Mouse (Mus musculus) stomach, postnatal 0 days (tissue): ENCODE data around the gene F13a1. TPM values are rescaled to one million over a fixed set of nuclear protein-coding genes. Genes with fewer than 3 reads are reported as not detected.

Experiments
- ATAC-seq: fragments of 200-750 bp; cut with Nextera tagmentation; 2 replicates; pipeline ENCODE4 v1.8.0; 2017; ENCODE audit not compliant: low FRiP score, low TSS enrichment
- DNase-seq: peaks from one replicate; pipeline ENCODE4 v3.0.0-alpha.2; 2016; ENCODE audit warnings: low spot score
- H3K27ac ChIP-seq: fragments of 300-500 bp; sonication (generic); replicated peaks from 2 replicates; pipeline ENCODE4 v1.5.1; 2014; ENCODE audit warnings: mild to moderate bottlenecking, control low read depth
- H3K27me3 ChIP-seq: fragments of 300-500 bp; sonication (generic); 2 replicates; pipeline ENCODE4 v1.6.1; 2014; ENCODE audit warnings: low read length; ENCODE audit not compliant: control insufficient read depth, insufficient read depth
- H3K36me3 ChIP-seq: fragments of 300-500 bp; sonication (generic); 2 replicates; pipeline ENCODE4 v1.6.1; 2014; ENCODE audit warnings: low read length, mixed read lengths; ENCODE audit not compliant: control insufficient read depth, insufficient read depth
- H3K4me1 ChIP-seq: fragments of 300-500 bp; sonication (generic); replicated peaks from 2 replicates; pipeline ENCODE4 v1.6.1; 2014; ENCODE audit warnings: antibody characterized with exemption; ENCODE audit not compliant: control insufficient read depth, insufficient read depth
- H3K4me2 ChIP-seq: fragments of 300-500 bp; sonication (generic); replicated peaks from 2 replicates; pipeline ENCODE4 v1.6.1; 2014; ENCODE audit warnings: low read depth, mild to moderate bottlenecking, control low read depth, moderate library complexity
- H3K4me3 ChIP-seq: fragments of 300-500 bp; sonication (generic); 2 replicates; pipeline ENCODE4 v1.5.1; 2014; ENCODE audit warnings: low read depth, low read length, control low read depth
- H3K9ac ChIP-seq: fragments of 300-500 bp; sonication (generic); 2 replicates; pipeline ENCODE4 v1.6.1; 2014; ENCODE audit warnings: mild to moderate bottlenecking, low read length, control low read depth, mixed read lengths
- H3K9me3 ChIP-seq: fragments of 300-500 bp; sonication (generic); 2 replicates; pipeline ENCODE4 v1.6.1; 2016; ENCODE audit warnings: low read length; ENCODE audit not compliant: control insufficient read depth
- CTCF ChIP-seq: IDR thresholded peaks from 2 replicates; pipeline ENCODE4 v1.5.1; 2016; ENCODE audit warnings: antibody characterized with exemption, low read depth, mild to moderate bottlenecking, moderate library complexity
- EP300 ChIP-seq: optimal IDR thresholded peaks from 2 replicates; pipeline ENCODE3; 2016; ENCODE audit warnings: antibody characterized with exemption
- WGBS: fragments of 180-500 bp; shearing (Covaris S2); extraction: QIAGEN DNeasy Blood & Tissue Kit; methylation state at CpG from one replicate; pipeline ENCODE4 v1.1.7; 2014; 5-methylcytosine and 5-hydroxymethylcytosine counted together
- polyA plus RNA-seq: library from polyadenylated mRNA; unstranded; fragments of >200 nt; fragmentation: Nextera tagmentation; extraction: Ambion mirVana; gene quantifications from 2 replicates; pipeline ENCODE4 v1.2.1, GENCODE M21; 2015

F13a1 gene
- polyA plus RNA-seq, 1 experiment from 2014 or later: 11.1 TPM

GRCm38 (mm10) chr13:36988392-36988791 lies 61.7 kb downstream of the F13a1 start:
- H3K9me3 ChIP-seq: no peaks in the 10 kb centered on the region
- WGBS: 68% methylated on average over 4 of the region's 4 CpGs
- no peak for ATAC-seq

GRCm38 (mm10) chr13:36973016-36973415 lies 77.0 kb downstream of the F13a1 start:
- ATAC-seq (no peak), DNase-seq (no peak)
- Histone ChIP-seq H3K9ac (no peak overlapping the region), H3K4me1 (no peaks in the 10 kb centered on the region), H3K4me2 (no peak overlapping the region), H3K27ac (no peak overlapping the region), H3K36me3 (no peaks in the 10 kb centered on the region), H3K9me3 (no peaks in the 10 kb centered on the region), H3K4me3 (no peak overlapping the region), H3K27me3 (no peaks in the 10 kb centered on the region)
- WGBS: 83% methylated on average over 2 of the region's 2 CpGs
- no peak for TF ChIP-seq EP300
- TF ChIP-seq CTCF: no peak

More at GRCm38 (mm10) chr13:36988392-36988791, 61.7 kb downstream of the F13a1 start:
- Histone ChIP-seq H3K36me3 (no peaks in the 10 kb centered on the region), H3K27ac (no peak overlapping the region), H3K27me3 (no peaks in the 10 kb centered on the region), H3K4me2 (no peak overlapping the region), H3K9ac (no peak overlapping the region), H3K4me3 (no peak overlapping the region), H3K4me1 (no peaks in the 10 kb centered on the region)
- no peak for DNase-seq
- TF ChIP-seq CTCF (no peak), EP300 (no peak)

DNA sequence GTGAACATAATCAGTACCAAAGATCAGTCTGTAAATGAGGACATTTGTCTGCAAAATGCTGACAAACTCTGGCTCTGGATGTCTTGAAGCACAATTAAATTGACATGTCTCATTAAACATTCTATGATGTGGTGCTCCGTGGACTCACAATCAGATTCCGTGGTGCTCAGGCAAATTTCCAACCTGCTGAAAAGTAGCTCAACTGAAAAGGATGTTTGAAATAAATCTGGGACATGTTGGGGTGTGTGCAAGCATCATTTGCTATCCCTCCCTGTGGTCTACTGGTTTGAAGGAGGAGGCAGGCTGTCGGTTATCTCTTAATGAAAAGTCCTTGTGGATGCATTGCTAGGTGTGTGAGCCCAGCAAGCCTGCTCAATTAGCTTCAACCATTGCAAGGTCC lies 77.8 kb downstream of the F13a1 start:
- H3K4me3 ChIP-seq: no peak overlapping the region
- no peak overlapping the region for H3K4me2 ChIP-seq
- TF ChIP-seq EP300 (no peak), CTCF (no peak)
- H3K4me1 ChIP-seq: no peaks in the 10 kb centered on the region
- no peaks in the 10 kb centered on the region for H3K27me3 ChIP-seq
- H3K36me3 ChIP-seq: no peaks in the 10 kb centered on the region
- DNase-seq (no peak), ATAC-seq (no peak)
- no peak overlapping the region for H3K9ac ChIP-seq
- WGBS: 63% methylated on average over 3 of the region's 3 CpGs
- no peaks in the 10 kb centered on the region for H3K9me3 ChIP-seq
- no peak overlapping the region for H3K27ac ChIP-seq

DNA sequence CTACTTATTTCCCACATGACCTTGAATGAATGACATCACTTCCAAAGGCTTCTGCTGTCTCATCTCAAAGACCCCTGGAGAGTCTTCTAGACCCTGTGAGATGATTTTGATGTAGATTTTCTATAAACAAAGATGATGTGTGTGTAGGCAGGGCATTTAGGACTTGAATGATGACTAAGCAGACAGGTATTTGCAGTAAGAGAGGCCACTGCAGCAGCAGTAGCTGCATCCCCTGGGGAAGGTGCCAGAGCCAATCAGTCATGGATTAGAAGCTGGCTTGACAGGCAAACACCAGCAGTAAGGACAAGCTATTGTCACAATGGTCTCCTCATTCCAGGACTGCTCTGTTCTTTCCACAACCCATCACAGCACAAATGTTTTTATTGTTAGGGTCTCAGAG lies 87.1 kb downstream of the F13a1 start:
- DNase-seq: no peak
- Histone ChIP-seq H3K36me3 (no peaks in the 10 kb centered on the region), H3K9me3 (no peaks in the 10 kb centered on the region), H3K27me3 (no peaks in the 10 kb centered on the region), H3K9ac (no peak overlapping the region), H3K4me1 (no peaks in the 10 kb centered on the region), H3K4me3 (no peak overlapping the region), H3K27ac (no peak overlapping the region), H3K4me2 (no peak overlapping the region)
- TF ChIP-seq EP300: no peak
- TF ChIP-seq CTCF: no peak
- no peak for ATAC-seq

GRCm38 (mm10) chr13:36958996-36959395 lies 91.0 kb downstream of the F13a1 start:
- 51% methylated on average over 3 of the region's 3 CpGs for WGBS
- Histone ChIP-seq H3K9ac (no peak overlapping the region), H3K27ac (no peak overlapping the region), H3K4me1 (no peaks in the 10 kb centered on the region), H3K27me3 (no peaks in the 10 kb centered on the region), H3K4me2 (no peak overlapping the region), H3K36me3 (no peaks in the 10 kb centered on the region), H3K4me3 (no peak overlapping the region), H3K9me3 (no peaks in the 10 kb centered on the region)
- DNase-seq (no peak), ATAC-seq (no peak)
- TF ChIP-seq CTCF (no peak), EP300 (no peak)

DNA sequence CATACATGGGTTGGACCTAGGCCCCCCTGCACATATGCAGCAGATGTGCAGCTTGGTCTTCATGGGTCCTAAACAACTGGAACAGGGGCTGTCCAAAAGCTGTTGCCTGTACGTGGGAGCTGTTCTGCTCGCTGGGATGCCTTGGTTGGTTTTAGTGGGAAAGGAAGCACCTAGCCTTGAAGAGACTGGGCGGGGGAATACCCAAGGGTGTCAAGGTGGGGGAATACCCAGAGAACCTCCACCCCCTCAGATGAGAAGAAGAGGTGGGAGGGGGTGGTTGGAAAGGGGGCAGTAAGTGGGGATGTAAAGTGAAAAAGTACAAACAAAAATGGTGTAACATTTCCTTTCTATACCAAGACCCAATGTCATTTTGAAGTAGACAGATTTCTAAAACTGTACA lies 95.1 kb downstream of the F13a1 start:
- DNase-seq (no peak), ATAC-seq (no peak)
- no peak overlapping the region for H3K4me3 ChIP-seq
- H3K4me2 ChIP-seq: no peak overlapping the region
- no peaks in the 10 kb centered on the region for H3K27me3 ChIP-seq
- no peaks in the 10 kb centered on the region for H3K9me3 ChIP-seq
- WGBS: 91% methylated on average over 3 of the region's 3 CpGs
- H3K27ac ChIP-seq: no peak overlapping the region
- H3K9ac ChIP-seq: no peak overlapping the region
- no peak for TF ChIP-seq EP300
- TF ChIP-seq CTCF: no peak
- H3K4me1 ChIP-seq: no peaks in the 10 kb centered on the region
- no peaks in the 10 kb centered on the region for H3K36me3 ChIP-seq
